Mouse (Mus musculus) CH12.LX (cell line): ENCODE results near the gene Glis3. TPM values are rescaled to one million over a fixed set of nuclear protein-coding genes. Genes with fewer than 3 reads are reported as not detected.

Experiments used
- DNase-seq: peaks from one replicate; pipeline ENCODE4 v3.0.0-alpha.2; 2013; ENCODE audit errors: extremely low read depth
- H3K27ac ChIP-seq: 2 replicates; pipeline ENCODE4 v1.5.1; 2012; ENCODE audit warnings: low read depth, mild to moderate bottlenecking, control low read depth, moderate library complexity; ENCODE audit not compliant: insufficient read depth
- H3K27me3 ChIP-seq: replicated peaks from 2 replicates; pipeline ENCODE3; 2012; ENCODE audit warnings: inconsistent platforms
- H3K36me3 ChIP-seq, 2 experiments: replicated peaks in 1 of 2; 2 replicates each; pipeline versions ENCODE3 to v1.6.1; 2012; ENCODE audit warnings: inconsistent platforms in 1 of 2, low read length in 1 of 2, mild to moderate bottlenecking in 1 of 2, mixed read lengths in 1 of 2, moderate library complexity in 1 of 2; ENCODE audit not compliant: control insufficient read depth in 1 of 2, insufficient read depth in 1 of 2
- H3K4me1 ChIP-seq, 2 experiments: 2 replicates each; pipeline ENCODE4 v1.6.1; 2012; ENCODE audit warnings: inconsistent platforms in 1 of 2, moderate library complexity in 1 of 2; ENCODE audit not compliant: insufficient read depth in 2 of 2, control insufficient read depth in 1 of 2
- H3K4me2 ChIP-seq: 2 replicates; pipeline ENCODE4 v1.6.1; 2012; ENCODE audit warnings: low read depth, mild to moderate bottlenecking, control low read depth; ENCODE audit not compliant: poor library complexity, insufficient read depth, severe bottlenecking
- H3K4me3 ChIP-seq, 3 experiments: fragments of 150-350 bp in 1 of 3; sonication (generic) in 1 of 3; replicated peaks in 1 of 3; 2 replicates each; pipeline versions ENCODE3 to v1.5.1; 2011 to 2012; ENCODE audit warnings: low read depth in 2 of 3, low read length in 2 of 3, mild to moderate bottlenecking in 2 of 3, moderate library complexity in 2 of 3, control low read depth in 1 of 3, improper control_type of control experiment in 1 of 3, inconsistent platforms in 1 of 3, mixed read lengths in 1 of 3; ENCODE audit not compliant: poor library complexity in 1 of 3
- H3K79me2 ChIP-seq: replicated peaks from 2 replicates; pipeline ENCODE4 v1.6.1; 2012; ENCODE audit warnings: mild to moderate bottlenecking, moderate library complexity; ENCODE audit not compliant: control insufficient read depth, poor library complexity, insufficient read depth, severe bottlenecking; ENCODE audit errors: extremely low read depth
- H3K9ac ChIP-seq: 2 replicates; pipeline ENCODE4 v1.6.1; 2012; ENCODE audit warnings: low read depth, mild to moderate bottlenecking, control low read depth, moderate library complexity; ENCODE audit not compliant: insufficient read depth
- H3K9me3 ChIP-seq: replicated peaks from 2 replicates; pipeline ENCODE3; 2012; ENCODE audit warnings: low read length, inconsistent platforms, mixed read lengths
- BHLHE40 ChIP-seq: IDR thresholded peaks from 2 replicates; pipeline ENCODE4 v1.6.1; 2011; ENCODE audit warnings: mild to moderate bottlenecking, low read depth, low read length, improper control_type of control experiment
- CHD1 ChIP-seq: IDR thresholded peaks from 2 replicates; pipeline ENCODE4 v1.6.1; 2012; ENCODE audit warnings: low read depth, low read length, improper control_type of control experiment, inconsistent platforms
- IRF4 ChIP-seq: IDR thresholded peaks from 2 replicates; pipeline ENCODE4 v1.6.1; 2014; ENCODE audit warnings: low read depth, mild to moderate bottlenecking, inconsistent platforms, low read length, improper control_type of control experiment
- JUN ChIP-seq: IDR thresholded peaks from 2 replicates; pipeline ENCODE4 v1.6.1; 2011; ENCODE audit warnings: low read depth, mild to moderate bottlenecking, low read length, improper control_type of control experiment, moderate library complexity; ENCODE audit not compliant: insufficient read depth
- KAT2A ChIP-seq: IDR thresholded peaks from 2 replicates; pipeline ENCODE4 v1.6.1; 2012; ENCODE audit warnings: low read length, improper control_type of control experiment, inconsistent platforms; ENCODE audit not compliant: insufficient replicate concordance
- MAFK ChIP-seq: IDR thresholded peaks from 2 replicates; pipeline ENCODE4 v1.6.1; 2011; ENCODE audit warnings: low read length, improper control_type of control experiment; ENCODE audit not compliant: insufficient replicate concordance
- MYC ChIP-seq: IDR thresholded peaks from 2 replicates; pipeline ENCODE4 v1.6.1; 2011; ENCODE audit warnings: low read depth, mild to moderate bottlenecking, improper control_type of control experiment, low read length
- NELFE ChIP-seq: IDR thresholded peaks from 2 replicates; pipeline ENCODE4 v1.6.1; 2011; ENCODE audit warnings: low read depth, low read length, improper control_type of control experiment
- POLR2AphosphoS2 ChIP-seq: IDR thresholded peaks from 2 replicates; pipeline ENCODE4 v1.6.1; 2011; ENCODE audit warnings: low read depth, low read length, improper control_type of control experiment
- RAD21 ChIP-seq: IDR thresholded peaks from 2 replicates; pipeline ENCODE4 v1.6.1; 2011; ENCODE audit warnings: low read depth, mild to moderate bottlenecking, low read length, improper control_type of control experiment, moderate library complexity
- RCOR1 ChIP-seq: conservative IDR thresholded peaks from 2 replicates; pipeline ENCODE4 v1.6.1; 2012; ENCODE audit warnings: low read depth, mild to moderate bottlenecking, inconsistent platforms, low read length, improper control_type of control experiment
- SMC3 ChIP-seq: IDR thresholded peaks from 2 replicates; pipeline ENCODE4 v1.6.1; 2011; ENCODE audit warnings: low read depth, low read length, improper control_type of control experiment
- TCF12 ChIP-seq: IDR thresholded peaks from 2 replicates; pipeline ENCODE4 v1.6.1; 2014; ENCODE audit warnings: low read depth, mild to moderate bottlenecking, inconsistent platforms, low read length, improper control_type of control experiment
- UBTF ChIP-seq: IDR thresholded peaks from 2 replicates; pipeline ENCODE4 v1.6.1; 2012; ENCODE audit warnings: low read depth, mild to moderate bottlenecking, inconsistent platforms, low read length, improper control_type of control experiment, moderate library complexity
- USF1 ChIP-seq: IDR thresholded peaks from 2 replicates; pipeline ENCODE4 v1.6.1; 2014; ENCODE audit warnings: low read depth, mild to moderate bottlenecking, inconsistent platforms, low read length, improper control_type of control experiment
- USF2 ChIP-seq: conservative IDR thresholded peaks from 2 replicates; pipeline ENCODE4 v1.6.1; 2011; ENCODE audit warnings: low read depth, low read length, improper control_type of control experiment
- dilution Hi-C: fragments of 300-500 bp; cut with MboI; formaldehyde crosslinking; loops from 2 replicates; pipeline ENCODE4 v1.14.3; 2020; ENCODE audit warnings: low sequenced_read_pairs; ENCODE audit not compliant: extremely low pct_unique_long_range_greater_than_20kb, extremely low pct_ligation_motif_present
- in situ Hi-C: fragments of 300-500 bp; cut with MboI; formaldehyde crosslinking; loops from 3 replicates; pipeline ENCODE4 v1.14.3; 2019; ENCODE audit warnings: low sequenced_read_pairs, low pct_ligation_motif_present, low pct_unique_long_range_greater_than_20kb, mixed read lengths
- polyA plus RNA-seq: library from polyadenylated mRNA; unstranded; fragments of >175 nt; gene quantifications from 2 replicates; pipeline ENCODE4 v1.2.1, GENCODE M21; 2012; ENCODE audit warnings: low read depth; ENCODE audit not compliant: insufficient read length
- total RNA-seq, 2 experiments: library from RNA; depleted of rRNA; stranded (reverse); fragments of 300-350 nt in 1 of 2; fragments of >200 nt in 1 of 2; gene quantifications; 2 replicates each; pipeline ENCODE4 v1.2.3; 2012 to 2014

Gene Glis3
- total and polyA plus RNA-seq, 3 experiments = not detected

- H3K79me2 ChIP-seq = no peaks in the 10 kb centered on the region
- no peak overlapping the region for H3K4me2 ChIP-seq
- no peak for DNase-seq
- no peak overlapping the region for H3K27ac ChIP-seq
- dilution Hi-C loops = no loop called here
- no peaks in the 10 kb centered on the region for H3K9me3 ChIP-seq
- H3K4me1 ChIP-seq = peaks cover 2 to 7% of the 10 kb centered on the region in 2 experiments; a peak in 2 of 4 replicates
- no peak overlapping the region for H3K4me3 ChIP-seq
- no peak overlapping the region for H3K9ac ChIP-seq
- TF ChIP-seq UBTF (no peak), NELFE (no peak), POLR2AphosphoS2 (no peak), CHD1 (no peak)
- no peaks in the 10 kb centered on the region for H3K36me3 ChIP-seq
- in situ Hi-C loops = no loop called here
- H3K27me3 ChIP-seq = no peaks in the 10 kb centered on the region
Observed at GRCm38 (mm10) chr19:28473621-28474020, 206.3 kb downstream of the Glis3 start.

GRCm38 (mm10) chr19:28471144-28471543, 208.7 kb downstream of the Glis3 start:
- in situ Hi-C loops (no loop called here), dilution Hi-C loops (no loop called here)
- TF ChIP-seq CHD1 (no peak), RCOR1 (no peak), MYC (no peak), IRF4 (no peak), BHLHE40 (no peak), KAT2A (no peak), JUN (no peak), MAFK (no peak), USF2 (no peak), TCF12 (no peak), RAD21 (no peak), USF1 (no peak), SMC3 (no peak)
- H3K4me3 ChIP-seq = no peak overlapping the region
- H3K36me3 ChIP-seq = no peaks in the 10 kb centered on the region
- H3K9ac ChIP-seq = no peak overlapping the region
- no peak for DNase-seq
- no peak overlapping the region for H3K4me2 ChIP-seq
- no peaks in the 10 kb centered on the region for H3K9me3 ChIP-seq
- H3K79me2 ChIP-seq = no peaks in the 10 kb centered on the region
- no peaks in the 10 kb centered on the region for H3K27me3 ChIP-seq
- no peak overlapping the region for H3K27ac ChIP-seq
- H3K4me1 ChIP-seq = peaks cover 0 to 7% of the 10 kb centered on the region in 2 experiments; a peak in 1 of 4 replicates
